Mouse (Mus musculus): ENCODE results near the gene Rplp2.
"Not testable (repeated sequence)": the region's sequence is repeated elsewhere in the genome, so short reads cannot be mapped to it uniquely, and the experiment has no call there.

Gene Rplp2

DNA sequence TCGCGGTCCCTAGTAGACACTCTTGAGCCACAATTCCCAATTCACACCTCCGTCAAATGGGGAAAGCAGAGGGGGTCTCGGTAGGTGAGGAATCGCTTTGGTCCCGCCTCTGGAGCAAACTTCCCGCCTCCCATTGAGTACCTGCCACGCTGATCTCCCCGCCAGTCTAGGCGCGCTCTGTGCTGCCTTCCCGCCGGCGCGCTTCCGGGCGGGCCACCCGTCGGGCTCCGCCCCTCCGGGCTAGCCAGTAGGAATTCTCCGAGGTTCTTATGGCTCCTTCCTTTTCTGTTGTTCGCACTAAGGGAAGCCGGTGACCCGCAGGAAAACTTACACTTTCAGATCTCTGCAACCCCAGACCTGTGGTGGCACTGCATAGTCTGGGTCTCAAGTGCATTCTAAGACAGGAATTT is 3.3 kb upstream of the Rplp2 start, which contains the start of gene Pidd1:
TSS of gene Pidd1 (minus strand) at position 198 of the 410 bp plus-strand sequence.
- in situ Hi-C loops (cut with MboI, MseI): no loop called here

GRCm38 (mm10) chr7:141446374-141446773 is 796 bp upstream of the Rplp2 start:
- in situ Hi-C loops (cut with MboI, MseI): not testable (repeated sequence)

DNA sequence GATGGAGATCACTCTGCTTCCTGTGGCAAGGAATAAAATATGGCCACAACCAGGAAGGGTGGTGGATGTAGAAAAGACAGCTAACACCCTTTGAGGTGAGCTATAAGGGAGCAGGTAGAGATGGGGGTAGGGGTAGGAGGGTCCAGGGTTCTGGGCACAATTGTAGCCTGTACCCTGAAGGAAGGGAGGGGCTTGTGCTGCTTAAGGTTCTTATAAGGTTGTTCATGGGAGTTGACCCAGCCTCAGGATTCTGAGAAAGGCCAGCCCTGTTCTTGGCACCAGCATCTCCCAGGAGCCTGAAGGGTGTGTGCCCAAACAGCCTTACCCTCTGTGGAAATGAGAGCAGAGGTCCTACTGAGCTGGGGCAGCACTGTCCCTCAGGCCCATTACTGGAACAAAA is 4.8 kb downstream of the Rplp2 start:
- in situ Hi-C loops (cut with MboI, MseI): no loop called here

DNA sequence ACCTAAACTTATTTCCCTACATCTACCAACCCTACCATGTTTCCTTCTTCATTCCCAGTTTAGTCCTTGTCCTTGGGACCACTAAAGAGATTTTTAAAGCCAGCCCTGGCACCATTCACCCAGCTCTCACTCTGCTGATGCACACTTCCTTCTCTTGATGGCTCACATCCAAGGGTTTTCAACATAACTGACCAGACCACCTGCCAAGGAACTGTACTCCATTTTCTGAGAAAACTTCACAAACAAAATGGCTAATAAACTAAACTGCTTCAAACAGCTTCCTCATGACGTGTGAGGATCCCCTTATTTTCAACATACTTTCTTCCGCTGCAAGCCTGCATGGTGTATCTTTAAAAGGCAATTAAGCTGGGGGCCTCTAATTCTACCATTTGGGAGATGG is 6.5 kb downstream of the Rplp2 start:
- in situ Hi-C loops (cut with MboI, MseI): no loop called here

GRCm38 (mm10) chr7:141454967-141455551 is 7.9 kb downstream of the Rplp2 start, which contains the start of gene Pnpla2:
Gene Pnpla2 (plus strand): TSS chr7:141455198.
- in situ Hi-C loops (cut with MboI, MseI): loop anchor here in 1 of 2 experiments (5.0 kb wide), 1 partner anchor 43 kb away; the partner anchor contains the start of gene Gatd1

DNA sequence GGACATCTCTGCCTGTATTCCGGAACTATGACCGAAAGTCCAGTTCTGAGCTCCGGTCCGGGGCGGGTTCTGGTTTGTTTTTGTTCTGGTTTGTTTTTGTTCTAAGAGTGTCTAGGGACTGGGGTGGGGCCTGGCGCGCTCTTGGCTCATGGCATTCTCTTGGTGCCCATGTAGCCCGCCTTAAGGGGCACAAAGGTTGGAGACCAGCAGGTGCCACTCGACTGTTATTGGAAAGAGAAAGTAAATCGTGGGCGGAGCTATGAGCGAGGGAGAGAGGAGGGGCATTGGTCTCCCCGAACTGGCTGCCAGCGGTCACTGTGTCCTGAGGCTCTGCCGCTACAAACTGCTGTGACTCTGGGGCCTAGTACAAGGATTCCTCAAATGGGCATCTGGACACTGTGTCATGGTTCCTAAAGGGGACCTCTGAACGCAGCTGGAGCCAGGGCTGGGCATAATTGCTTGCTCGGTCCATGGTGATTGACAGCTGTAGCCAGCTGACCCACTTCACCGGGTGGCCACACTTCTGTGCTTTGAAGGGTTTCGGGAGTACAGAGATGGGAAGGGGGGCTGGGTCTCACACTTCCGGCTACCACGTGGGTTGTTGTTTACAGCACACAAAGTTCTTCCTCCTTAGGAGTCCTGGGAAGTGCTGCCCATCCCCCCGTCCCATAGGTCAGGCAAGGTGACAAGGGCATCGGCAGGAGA is 8.6 kb downstream of the Rplp2 start:
- in situ Hi-C loops (cut with MboI, MseI): loop anchor here in 1 of 2 experiments (5.0 kb wide), 1 partner anchor 43 kb away; the partner anchor contains the start of gene Gatd1

GRCm38 (mm10) chr7:141456739-141457138 is 9.6 kb downstream of the Rplp2 start:
- in situ Hi-C loops (cut with MboI, MseI): loop anchor here in 1 of 2 experiments (5.0 kb wide), 1 partner anchor 44 kb away; the partner anchor contains the start of gene Gatd1

- in situ Hi-C loops (cut with MboI, MseI): loop anchor here in 1 of 2 experiments (5.0 kb wide), 1 partner anchor 45 kb away; the partner anchor contains the start of gene Gatd1
Measured at GRCm38 (mm10) chr7:141457236-141457635, 10.1 kb downstream of the Rplp2 start.

- in situ Hi-C loops (cut with MboI, MseI): loop anchor here in 1 of 2 experiments (5.0 kb wide), 1 partner anchor 46 kb away; the partner anchor contains the start of gene Gatd1
Measured at GRCm38 (mm10) chr7:141457986-141458660, 11.0 kb downstream of the Rplp2 start.

- in situ Hi-C loops (cut with MboI, MseI): loop anchor here in 1 of 2 experiments (5.0 kb wide), 1 partner anchor 46 kb away; the partner anchor contains the start of gene Gatd1
Measured at GRCm38 (mm10) chr7:141458661-141459060, 11.5 kb downstream of the Rplp2 start.

- in situ Hi-C loops (cut with MboI, MseI): loop anchor here in 1 of 2 experiments (5.0 kb wide), 1 partner anchor 47 kb away; the partner anchor contains the start of gene Gatd1
Measured at GRCm38 (mm10) chr7:141459301-141459711, 12.1 kb downstream of the Rplp2 start.

GRCm38 (mm10) chr7:141460001-141460390 is 12.8 kb downstream of the Rplp2 start:
- in situ Hi-C loops (cut with MboI, MseI): no loop called here

DNA sequence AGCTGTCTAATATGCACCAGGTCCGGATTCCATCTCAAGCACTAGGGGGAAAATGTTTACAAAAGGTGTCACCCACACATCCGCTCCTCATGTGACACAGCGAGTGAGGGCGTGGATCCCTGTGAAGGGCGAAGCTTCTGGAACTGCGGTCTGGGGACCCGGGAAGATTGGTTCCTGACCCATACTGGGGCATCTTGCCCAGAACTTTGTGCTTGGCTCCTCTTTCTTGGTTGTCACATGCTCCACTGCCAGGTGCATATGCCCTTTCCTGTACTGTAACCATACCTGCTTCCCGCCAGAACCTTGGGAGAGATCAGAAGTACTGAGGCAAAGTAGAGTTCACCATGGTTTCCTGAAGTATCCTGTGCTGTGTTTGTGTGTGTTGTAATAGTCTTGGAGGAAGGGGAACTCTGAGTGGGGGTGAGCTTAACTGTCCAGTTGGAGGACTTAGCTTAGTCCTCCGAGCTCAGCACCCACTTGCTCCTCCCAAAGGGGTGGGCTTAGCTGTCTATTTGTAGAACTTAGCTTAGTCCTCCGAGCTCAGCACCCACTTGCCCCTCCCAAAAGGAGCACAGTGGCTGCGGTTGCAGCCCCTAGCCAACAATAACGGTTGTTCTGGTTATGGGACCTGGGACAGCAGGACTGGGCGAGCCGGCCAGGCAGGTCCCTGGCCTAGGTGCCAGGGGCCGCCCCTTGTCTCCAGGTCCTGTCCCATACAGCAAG is 13.4 kb downstream of the Rplp2 start, which contains the start of gene Cracr2b:
TSS of gene Cracr2b (plus strand) at position 704 of the 723 bp plus-strand sequence.
- in situ Hi-C loops (cut with MboI, MseI): no loop called here

GRCm38 (mm10) chr7:141461521-141462332 is 14.6 kb downstream of the Rplp2 start:
- in situ Hi-C loops (cut with MboI, MseI): no loop called here

- in situ Hi-C loops (cut with MboI, MseI): no loop called here
Measured at GRCm38 (mm10) chr7:141462333-141462821, 15.2 kb downstream of the Rplp2 start.

DNA sequence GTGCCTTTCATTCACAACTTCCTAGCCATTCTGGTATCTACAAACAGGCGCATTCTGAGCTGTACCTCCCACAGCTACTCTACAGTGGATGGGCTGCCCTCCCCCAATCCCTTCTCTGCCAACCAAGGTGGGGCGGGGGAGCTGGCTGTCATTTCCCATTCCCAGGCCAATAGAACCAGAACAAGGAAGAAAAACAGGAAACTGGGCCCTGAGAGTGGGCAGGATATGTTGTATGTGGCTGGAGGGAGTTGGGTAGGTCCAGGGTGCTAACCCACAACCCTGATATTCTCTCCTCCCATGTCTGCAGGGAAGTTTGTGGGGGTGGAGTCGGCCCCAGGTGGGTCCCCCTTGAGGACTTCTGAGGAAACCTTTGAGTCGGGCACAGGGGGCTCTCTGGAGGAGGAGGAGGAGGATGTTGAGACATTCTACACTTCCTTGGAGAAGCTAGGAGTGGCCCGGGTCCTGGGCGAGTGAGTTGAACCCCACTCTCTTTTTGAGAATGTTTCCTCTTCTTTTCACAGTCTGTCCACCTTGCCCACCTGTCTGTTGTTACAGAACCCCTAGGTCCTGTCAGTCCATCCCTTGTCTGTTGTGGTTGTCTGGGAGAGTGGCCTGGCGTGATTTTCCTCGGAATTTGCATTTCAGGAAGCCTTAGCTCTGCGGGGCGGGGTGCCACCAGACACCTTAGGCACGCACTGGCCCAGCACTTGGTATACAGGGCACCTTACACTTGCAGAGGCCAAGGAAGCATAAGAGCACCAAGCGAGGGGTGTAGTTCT is 16.8 kb downstream of the Rplp2 start:
- in situ Hi-C loops (cut with MboI, MseI): no loop called here

DNA sequence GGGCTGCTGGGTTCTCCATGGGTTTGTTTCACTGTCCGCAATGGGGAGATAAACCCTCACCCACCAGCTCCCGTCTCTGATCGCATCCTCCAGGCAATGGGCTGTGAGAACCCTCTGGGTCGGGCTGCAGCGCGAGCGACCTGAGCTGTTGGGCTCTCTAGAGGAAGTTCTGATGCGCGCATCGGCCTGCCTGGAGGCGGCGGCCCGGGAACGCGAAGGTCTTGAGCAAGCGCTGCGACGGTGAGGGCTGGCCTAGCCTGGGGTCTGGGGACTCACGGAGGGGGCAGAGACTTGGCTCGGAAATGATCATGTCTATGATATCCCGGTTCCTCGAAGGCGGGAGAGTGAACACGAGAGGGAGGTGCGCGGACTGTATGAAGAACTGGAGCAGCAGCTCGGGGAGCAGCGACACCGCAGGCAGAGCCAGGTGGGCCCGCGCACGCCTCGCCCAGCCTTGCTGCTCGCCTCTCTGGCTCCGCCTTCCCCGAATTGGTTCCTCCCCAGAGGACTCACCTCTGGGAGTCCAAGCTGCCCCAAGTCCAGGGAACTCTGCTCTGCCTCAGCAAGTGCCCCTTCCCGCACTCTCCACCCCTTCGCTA is 17.5 kb downstream of the Rplp2 start:
- in situ Hi-C loops (cut with MboI, MseI): no loop called here

- in situ Hi-C loops (cut with MboI, MseI): no loop called here
Measured at GRCm38 (mm10) chr7:141465388-141466044, 18.3 kb downstream of the Rplp2 start.

Measured in T-helper 17 cell (primary cell).